Mouse (Mus musculus) MEL (cell line): ENCODE results near the gene Chmp5. TPM values are rescaled to one million over a fixed set of nuclear protein-coding genes. Genes with fewer than 3 reads are reported as not detected.

Experiments
- DNase-seq: peaks from one replicate; pipeline ENCODE4 v3.0.0; 2011; ENCODE audit warnings: low read depth, low spot score
- H3K27ac ChIP-seq: 2 replicates; pipeline ENCODE4 v1.5.1; 2012; ENCODE audit warnings: low read depth, mild to moderate bottlenecking, control low read depth, low read length, moderate library complexity; ENCODE audit not compliant: control insufficient read depth
- H3K27me3 ChIP-seq, 2 experiments: fragments of 150-350 bp in 1 of 2; sonication (generic) in 1 of 2; 2 replicates each; pipeline ENCODE4 v1.6.1; 2012; ENCODE audit warnings: low read length in 2 of 2, mild to moderate bottlenecking in 2 of 2, improper control_type of control experiment in 1 of 2, moderate library complexity in 1 of 2; ENCODE audit not compliant: insufficient read depth in 2 of 2, control insufficient read depth in 1 of 2
- H3K36me3 ChIP-seq, 2 experiments: 2 replicates each; pipeline ENCODE4 v1.6.1; 2012 to 2014; ENCODE audit warnings: low read length in 2 of 2, improper control_type of control experiment in 1 of 2, inconsistent platforms in 1 of 2, mild to moderate bottlenecking in 1 of 2; ENCODE audit not compliant: insufficient read depth in 2 of 2, control insufficient read depth in 1 of 2
- H3K4me1 ChIP-seq, 2 experiments: fragments of 150-350 bp in 1 of 2; sonication (generic) in 1 of 2; 2 replicates each; pipeline ENCODE4 v1.6.1; 2012; ENCODE audit warnings: low read length in 2 of 2, improper control_type of control experiment in 1 of 2, mild to moderate bottlenecking in 1 of 2; ENCODE audit not compliant: insufficient read depth in 2 of 2, control insufficient read depth in 1 of 2
- H3K4me3 ChIP-seq, 2 experiments: fragments of 150-350 bp in 1 of 2; sonication (generic) in 1 of 2; 2 replicates each; pipeline ENCODE4 v1.5.1; 2012; ENCODE audit warnings: low read depth in 2 of 2, low read length in 2 of 2, mild to moderate bottlenecking in 2 of 2, moderate library complexity in 2 of 2, control low read depth in 1 of 2, improper control_type of control experiment in 1 of 2; ENCODE audit not compliant: control insufficient read depth in 1 of 2, insufficient read depth in 1 of 2
- H3K79me2 ChIP-seq: 2 replicates; pipeline ENCODE4 v1.6.1; 2012; ENCODE audit warnings: mild to moderate bottlenecking, low read length, moderate library complexity; ENCODE audit not compliant: control insufficient read depth, poor library complexity, insufficient read depth
- H3K9ac ChIP-seq: 2 replicates; pipeline ENCODE4 v1.6.1; 2012; ENCODE audit warnings: low read depth, mild to moderate bottlenecking, control low read depth, low read length, moderate library complexity; ENCODE audit not compliant: control insufficient read depth, poor library complexity, severe bottlenecking
- H3K9me3 ChIP-seq: fragments of 150-350 bp; sonication (generic); replicated peaks from 2 replicates; pipeline ENCODE4 v1.6.1; 2012; ENCODE audit warnings: mild to moderate bottlenecking, low read length, improper control_type of control experiment, moderate library complexity; ENCODE audit not compliant: insufficient read depth
- CHD1 ChIP-seq: IDR thresholded peaks from 2 replicates; pipeline ENCODE4 v1.6.1; 2012; ENCODE audit warnings: low read depth, mild to moderate bottlenecking, inconsistent platforms, low read length, improper control_type of control experiment
- CHD2 ChIP-seq: IDR thresholded peaks from 2 replicates; pipeline ENCODE4 v1.6.1; 2011; ENCODE audit warnings: low read length, improper control_type of control experiment
- CTCF ChIP-seq, 3 experiments: IDR thresholded peaks in 2 of 3; conservative IDR thresholded peaks in 1 of 3; 2 replicates each; pipeline ENCODE4 v1.5.1; 2011 to 2012; ENCODE audit warnings: low read length in 3 of 3, low read depth in 2 of 3, mild to moderate bottlenecking in 2 of 3, improper control_type of control experiment in 1 of 3, inconsistent platforms in 1 of 3, mixed read lengths in 1 of 3, moderate library complexity in 1 of 3; ENCODE audit not compliant: control insufficient read depth in 1 of 3, insufficient read depth in 1 of 3, poor library complexity in 1 of 3, severe bottlenecking in 1 of 3
- E2F4 ChIP-seq: IDR thresholded peaks from 2 replicates; pipeline ENCODE4 v1.6.1; 2011; ENCODE audit warnings: low read depth, low read length, improper control_type of control experiment, borderline replicate concordance
- EP300 ChIP-seq, 2 experiments: IDR thresholded peaks; 2 replicates each; pipeline ENCODE4 v1.6.1; 2011; ENCODE audit warnings: improper control_type of control experiment in 2 of 2, low read length in 2 of 2, low read depth in 1 of 2, mild to moderate bottlenecking in 1 of 2
- ETS1 ChIP-seq: IDR thresholded peaks from 2 replicates; pipeline ENCODE4 v1.6.1; 2012; ENCODE audit warnings: low read depth, mild to moderate bottlenecking, inconsistent platforms, low read length, improper control_type of control experiment, moderate library complexity
- GABPA ChIP-seq: IDR thresholded peaks from 2 replicates; pipeline ENCODE4 v1.6.1; 2012; ENCODE audit warnings: low read depth, mild to moderate bottlenecking, inconsistent platforms, low read length, improper control_type of control experiment, moderate library complexity
- GATA1 ChIP-seq: IDR thresholded peaks from 2 replicates; pipeline ENCODE4 v1.6.1; 2011; ENCODE audit warnings: low read depth, low read length, improper control_type of control experiment
- HCFC1 ChIP-seq: IDR thresholded peaks from 2 replicates; pipeline ENCODE4 v1.6.1; 2012; ENCODE audit warnings: low read depth, mild to moderate bottlenecking, inconsistent platforms, low read length, improper control_type of control experiment, moderate library complexity
- MAFK ChIP-seq: IDR thresholded peaks from 2 replicates; pipeline ENCODE4 v1.6.1; 2011; ENCODE audit warnings: low read depth, mild to moderate bottlenecking, low read length, improper control_type of control experiment, borderline replicate concordance
- MAX ChIP-seq: IDR thresholded peaks from 2 replicates; pipeline ENCODE4 v1.6.1; 2011; ENCODE audit warnings: low read length, improper control_type of control experiment
- NRF1 ChIP-seq: IDR thresholded peaks from 2 replicates; pipeline ENCODE4 v1.6.1; 2014; ENCODE audit warnings: low read depth, mild to moderate bottlenecking, inconsistent platforms, low read length, improper control_type of control experiment, moderate library complexity; ENCODE audit not compliant: poor library complexity, insufficient read depth, severe bottlenecking
- POLR2A ChIP-seq, 2 experiments: IDR thresholded peaks; 2 replicates each; pipeline ENCODE4 v1.6.1; 2011 to 2012; ENCODE audit warnings: low read length in 2 of 2, mild to moderate bottlenecking in 2 of 2, control low read depth in 1 of 2, improper control_type of control experiment in 1 of 2, low read depth in 1 of 2, moderate library complexity in 1 of 2; ENCODE audit not compliant: control insufficient read depth in 1 of 2, insufficient read depth in 1 of 2, poor library complexity in 1 of 2
- POLR2AphosphoS5 ChIP-seq: IDR thresholded peaks from 2 replicates; pipeline ENCODE4 v1.6.1; 2012; ENCODE audit warnings: low read depth, borderline replicate concordance, mild to moderate bottlenecking, inconsistent platforms, low read length, moderate library complexity, mixed read lengths
- RCOR1 ChIP-seq: IDR thresholded peaks from 2 replicates; pipeline ENCODE4 v1.6.1; 2012; ENCODE audit warnings: low read depth, mild to moderate bottlenecking, inconsistent platforms, low read length, improper control_type of control experiment
- SIN3A ChIP-seq: IDR thresholded peaks from 2 replicates; pipeline ENCODE4 v1.6.1; 2012; ENCODE audit warnings: low read length, improper control_type of control experiment, inconsistent platforms
- SMC3 ChIP-seq: IDR thresholded peaks from 2 replicates; pipeline ENCODE4 v1.6.1; 2011; ENCODE audit warnings: low read depth, low read length, improper control_type of control experiment
- TAL1 ChIP-seq: IDR thresholded peaks from 2 replicates; pipeline ENCODE4 v1.6.1; 2012; ENCODE audit warnings: mild to moderate bottlenecking, inconsistent platforms, low read length, moderate library complexity, mixed read lengths
- TBP ChIP-seq: IDR thresholded peaks from 2 replicates; pipeline ENCODE4 v1.8.0; 2011; ENCODE audit warnings: low read depth, low read length, improper control_type of control experiment
- TCF12 ChIP-seq: IDR thresholded peaks from 2 replicates; pipeline ENCODE4 v1.6.1; 2014; ENCODE audit warnings: low read depth, mild to moderate bottlenecking, inconsistent platforms, low read length, improper control_type of control experiment, moderate library complexity
- UBTF ChIP-seq: IDR thresholded peaks from 2 replicates; pipeline ENCODE4 v1.6.1; 2012; ENCODE audit warnings: low read depth, mild to moderate bottlenecking, inconsistent platforms, low read length, improper control_type of control experiment, moderate library complexity, borderline replicate concordance; ENCODE audit not compliant: insufficient read depth
- USF1 ChIP-seq: IDR thresholded peaks from 2 replicates; pipeline ENCODE4 v1.6.1; 2014; ENCODE audit warnings: low read depth, mild to moderate bottlenecking, inconsistent platforms, low read length, improper control_type of control experiment, moderate library complexity
- ZKSCAN1 ChIP-seq: IDR thresholded peaks from 2 replicates; pipeline ENCODE4 v1.6.1; 2012; ENCODE audit warnings: low read depth, mild to moderate bottlenecking, inconsistent platforms, low read length, improper control_type of control experiment, moderate library complexity
- ZMIZ1 ChIP-seq: IDR thresholded peaks from 2 replicates; pipeline ENCODE4 v1.6.1; 2012; ENCODE audit warnings: low read depth, mild to moderate bottlenecking, inconsistent platforms, low read length, improper control_type of control experiment, moderate library complexity
- polyA plus RNA-seq, 2 experiments: library from polyadenylated mRNA; stranded (reverse) in 1 of 2; unstranded in 1 of 2; fragments of >175 nt in 1 of 2; fragments of >200 nt in 1 of 2; gene quantifications; 2 replicates each; pipeline versions ENCODE4 v1.2.1 to v1.2.4; 2012; ENCODE audit warnings: low replicate concordance in 2 of 2, low read depth in 1 of 2; ENCODE audit not compliant: insufficient read length in 2 of 2, insufficient read depth in 1 of 2, missing spikeins in 1 of 2
- total RNA-seq: library from RNA; depleted of rRNA; stranded (reverse); fragments of 300-350 nt; gene quantifications from 2 replicates; pipeline ENCODE4 v1.2.3, GENCODE M21; 2012

Gene Chmp5
- total and polyA plus RNA-seq, 3 experiments: 34.7 to 38.5 TPM; not detected in 1

DNA sequence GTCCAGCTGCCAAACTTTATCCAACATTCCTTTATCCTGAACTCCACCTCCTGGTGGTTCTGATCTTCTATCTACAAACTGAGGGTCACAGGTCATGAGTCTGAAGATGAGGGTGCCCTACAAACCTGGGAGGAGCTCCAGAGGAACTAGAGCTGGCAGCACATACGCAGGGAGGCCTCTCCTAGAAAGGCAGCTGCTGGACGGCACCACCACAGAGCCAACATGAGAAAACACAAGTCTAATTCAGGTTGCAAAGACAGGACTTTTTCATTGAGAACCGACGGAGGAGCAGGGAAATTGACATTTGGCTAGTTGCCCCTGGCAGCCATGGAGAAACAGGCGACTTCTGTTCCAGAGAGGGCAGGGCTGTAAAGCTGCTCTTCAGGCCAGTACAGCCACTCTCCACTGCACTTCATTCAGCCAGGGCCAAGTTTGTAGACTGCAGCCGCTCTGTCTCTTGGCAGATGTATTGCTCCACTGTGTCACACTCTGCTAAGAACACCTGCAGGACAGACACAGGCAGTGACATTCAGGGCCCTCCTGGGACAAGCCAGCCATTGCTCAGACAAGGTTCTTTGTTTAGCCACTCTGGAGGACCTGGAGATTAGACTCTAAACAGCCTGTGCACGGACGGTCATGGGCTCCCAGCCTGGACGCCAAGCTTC is 11.9 kb upstream of the Chmp5 start:
- H3K9ac ChIP-seq: no peak overlapping the region
- H3K4me3 ChIP-seq: no peak overlapping the region
- H3K27me3 ChIP-seq: no peaks in the 10 kb centered on the region
- no peaks in the 10 kb centered on the region for H3K4me1 ChIP-seq
- DNase-seq: no peak
- peaks cover 0 to 28% of the 10 kb centered on the region in 2 experiments; a peak in 2 of 4 replicates for H3K36me3 ChIP-seq
- H3K79me2 ChIP-seq: no peaks in the 10 kb centered on the region
- no peaks in the 10 kb centered on the region for H3K9me3 ChIP-seq
- TF ChIP-seq EP300 (IDR thresholded peaks at IDR 0.05; ENCODE audit: low read depth in 1 of 2, low read length in 2 of 2): no peak
- no peak for TF ChIP-seq RCOR1
- TF ChIP-seq POLR2A (IDR thresholded peaks at IDR 0.05; ENCODE audit: control insufficient read depth in 1 of 2, insufficient read depth in 1 of 2, low read depth in 1 of 2, low read length in 2 of 2, poor library complexity in 1 of 2): no peak
- TF ChIP-seq GABPA: no peak
- no peak for TF ChIP-seq CHD2
- TF ChIP-seq SMC3: no peak
- TF ChIP-seq ZMIZ1: no peak
- TF ChIP-seq TCF12: no peak
- TF ChIP-seq NRF1: no peak
- TF ChIP-seq SIN3A: no peak
- H3K27ac ChIP-seq: no peak overlapping the region

DNA sequence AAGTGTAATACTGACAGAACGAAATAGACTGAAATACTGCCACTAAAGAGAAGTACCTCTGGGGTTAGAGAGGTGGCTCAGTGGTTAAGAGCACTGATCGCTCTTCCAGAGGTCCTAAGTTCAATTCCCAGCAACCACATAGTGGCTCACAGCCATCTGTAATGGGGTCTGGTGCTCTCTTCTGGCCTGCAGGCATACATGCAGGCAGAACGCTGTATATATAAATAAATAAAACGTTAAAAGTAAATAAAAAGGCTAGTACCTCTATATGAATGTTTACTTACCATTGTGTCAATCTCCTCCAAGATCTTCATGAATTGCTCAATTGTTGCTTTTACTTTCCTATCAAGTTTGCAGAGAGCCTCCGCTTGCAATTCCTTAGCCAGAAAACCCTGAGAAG is 9.4 kb upstream of the Chmp5 start:
- TF ChIP-seq SMC3 (no peak), ZKSCAN1 (no peak), SIN3A (no peak), CTCF (IDR thresholded peaks at IDR 0.05 in 2 of 3, conservative IDR thresholded peaks at IDR 0.05 in 1 of 3; ENCODE audit: control insufficient read depth in 1 of 3, insufficient read depth in 1 of 3, low read depth in 2 of 3, low read length in 3 of 3, poor library complexity in 1 of 3, severe bottlenecking in 1 of 3) (no peak), MAX (no peak), RCOR1 (no peak), MAFK (no peak), POLR2AphosphoS5 (no peak), GATA1 (no peak), TCF12 (no peak), CHD2 (no peak), TAL1 (no peak), CHD1 (no peak), TBP (no peak), E2F4 (no peak), HCFC1 (no peak), USF1 (no peak), UBTF (no peak), ETS1 (no peak)
- DNase-seq: no peak
- Histone ChIP-seq H3K9ac (no peak overlapping the region), H3K4me1 (no peaks in the 10 kb centered on the region), H3K27me3 (no peaks in the 10 kb centered on the region), H3K27ac (no peak overlapping the region), H3K9me3 (no peaks in the 10 kb centered on the region), H3K79me2 (no peaks in the 10 kb centered on the region; the same call in 1 of the 2 replicates), H3K4me3 (no peak overlapping the region), H3K36me3 (peaks cover 3 to 37% of the 10 kb centered on the region in 2 experiments; a peak in 3 of 4 replicates)
